Mouse (Mus musculus) gastrocnemius, adult 8-10 months (tissue): ENCODE measurements around the gene Mrpl35. TPM values are rescaled to one million over a fixed set of nuclear protein-coding genes. Genes with fewer than 3 reads are reported as not detected.
A peak's percentile ranks its signal among the peaks of the same experiment; 100 is the strongest.

Experiments used
- DNase-seq, 2 experiments: peaks; one replicate each; pipeline ENCODE4 v3.0.0; 2022; ENCODE audit warnings: low spot score in 2 of 2
- total RNA-seq, 4 experiments: library from RNA; stranded (reverse); gene quantifications; 2 replicates each; pipeline ENCODE4 v1.2.4; 2022

The Mrpl35 gene
- total RNA-seq, 4 experiments from 2014 or later: 33.5 to 42.3 (median 36.9) TPM

DNA sequence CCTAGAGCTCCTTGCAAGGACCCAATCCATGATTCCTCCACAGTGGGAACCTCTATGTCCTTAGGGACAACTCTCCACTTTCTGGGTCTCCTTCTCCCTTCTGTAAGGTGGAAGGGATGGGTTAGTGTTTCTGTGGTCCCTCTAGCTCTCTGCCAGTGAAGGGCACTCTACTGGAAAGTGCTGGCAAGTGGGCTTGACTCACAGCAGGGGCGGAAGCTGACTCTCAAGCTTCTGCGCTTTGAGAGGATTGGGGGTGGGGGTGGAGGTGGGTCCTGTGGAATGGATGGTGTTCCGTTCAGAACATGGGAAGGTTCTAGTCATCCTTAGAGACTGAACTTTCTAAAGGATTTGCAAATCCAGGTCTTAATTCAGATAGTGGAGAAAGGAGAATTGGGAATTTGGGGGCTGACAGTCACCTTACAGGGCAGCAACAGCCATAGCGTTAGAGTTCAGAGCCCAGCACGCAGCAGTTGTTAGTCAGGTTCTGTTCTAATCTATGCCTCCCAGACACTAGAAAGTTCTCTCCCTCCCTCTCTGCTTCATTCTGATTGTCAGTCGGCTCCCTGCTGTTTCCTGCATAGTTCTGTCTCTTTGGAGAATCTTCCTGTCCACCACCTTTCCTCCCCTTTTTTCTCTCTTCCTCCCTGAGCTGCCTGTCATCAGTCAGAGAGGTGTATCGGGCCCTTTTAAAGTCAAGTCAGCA, 25.6 kb downstream of the Mrpl35 start:
- no peak for DNase-seq

DNA sequence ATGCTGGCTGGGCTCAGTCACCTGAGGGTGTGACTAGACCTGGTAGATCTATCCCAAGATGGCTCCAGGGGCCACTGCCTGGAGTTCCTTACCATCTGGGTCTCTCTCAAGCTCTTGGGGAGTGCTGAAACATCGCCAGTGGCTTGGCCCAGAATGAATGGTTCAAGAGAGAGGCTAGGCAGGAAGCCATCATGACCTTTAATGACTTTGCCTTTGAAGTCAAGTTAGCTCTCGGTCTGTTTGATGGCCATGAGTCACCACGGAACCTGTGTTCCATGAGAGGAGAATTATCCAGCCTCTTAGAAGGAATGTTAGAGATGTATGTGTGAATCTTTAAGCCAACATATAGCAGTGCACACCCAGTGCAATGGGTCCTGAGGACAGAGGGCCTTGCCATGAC, 27.4 kb downstream of the Mrpl35 start:
- no peak for DNase-seq

DNA sequence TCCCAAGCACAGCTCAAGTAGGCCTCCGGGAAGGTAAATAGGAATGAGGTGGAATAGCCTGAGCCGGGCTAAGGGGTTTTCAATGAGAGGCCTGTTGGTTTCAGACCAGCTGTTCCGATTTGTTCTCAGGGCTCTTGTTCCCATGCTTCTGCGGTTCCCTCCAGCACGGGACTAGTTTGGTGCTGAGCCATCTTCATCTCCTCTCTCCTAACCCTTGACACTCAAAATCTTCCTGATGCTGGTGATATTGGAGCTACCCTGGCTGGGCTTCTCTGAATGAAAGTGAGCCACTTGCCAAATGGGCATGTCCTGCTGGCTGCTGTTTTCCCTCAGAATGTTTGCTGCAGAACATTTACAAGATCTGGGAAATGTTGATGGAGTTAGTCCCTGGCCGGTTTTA, 35.0 kb downstream of the Mrpl35 start:
- DNase-seq: peak; percentile 15 to 31

DNA sequence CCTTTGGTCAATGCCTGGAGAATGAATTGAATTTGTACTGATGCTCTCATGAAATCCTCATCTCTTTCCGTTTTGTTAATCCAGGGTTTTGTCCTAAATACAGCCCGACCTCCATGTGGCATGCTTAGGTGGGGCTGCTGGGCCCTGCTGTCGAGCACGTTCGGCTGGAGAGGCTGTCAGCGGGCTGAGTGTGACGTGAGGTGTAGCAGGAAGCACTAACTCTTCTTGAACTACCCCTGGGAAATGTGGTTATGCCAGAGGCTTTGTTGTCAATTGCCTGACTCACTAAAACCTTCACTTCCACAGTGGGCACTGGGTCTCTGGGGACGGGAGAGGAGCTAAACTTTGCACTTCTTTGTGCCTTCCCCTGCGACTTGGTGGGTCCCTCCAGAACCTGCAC, 38.4 kb downstream of the Mrpl35 start:
- DNase-seq: no peak

DNA sequence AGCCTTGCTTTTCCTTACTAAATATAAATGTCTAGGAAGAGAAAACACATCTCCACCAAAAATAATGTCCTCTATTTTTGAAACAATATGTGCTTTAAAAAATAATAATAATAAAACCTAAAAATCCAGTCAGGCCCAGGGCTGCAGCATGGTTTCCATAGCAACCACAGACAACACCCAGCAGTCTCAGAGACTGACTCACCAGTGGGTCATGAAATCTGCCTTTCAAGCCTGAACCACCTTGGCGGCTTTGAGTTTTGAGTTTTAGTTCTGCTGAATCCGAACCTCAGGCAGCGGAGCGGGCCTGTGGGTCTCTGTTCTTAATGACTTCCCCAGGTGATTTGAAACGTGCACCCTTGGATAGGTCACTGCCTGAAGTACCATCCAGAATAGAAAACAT, 43.6 kb downstream of the Mrpl35 start:
- DNase-seq: no peak

DNA sequence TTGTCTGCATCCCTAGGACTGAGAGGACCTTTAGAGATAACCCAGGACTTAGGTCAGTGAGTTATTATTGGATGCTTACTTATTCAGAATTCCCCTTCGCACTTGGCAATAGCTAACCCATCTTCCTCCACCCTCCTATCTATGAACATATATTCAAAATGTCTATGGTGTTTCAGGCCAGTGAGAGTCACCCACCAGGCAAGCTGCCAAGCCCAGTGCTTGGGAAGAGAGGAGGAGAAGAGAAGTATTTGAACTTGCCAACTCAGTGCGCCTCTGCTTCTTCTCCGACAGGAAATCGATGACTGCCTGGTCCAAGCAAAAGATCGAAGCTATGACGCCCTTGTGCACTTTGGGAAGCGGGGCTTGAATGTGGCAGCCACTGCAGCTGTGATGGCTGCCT, 46.3 kb downstream of the Mrpl35 start:
- no peak for DNase-seq

DNA sequence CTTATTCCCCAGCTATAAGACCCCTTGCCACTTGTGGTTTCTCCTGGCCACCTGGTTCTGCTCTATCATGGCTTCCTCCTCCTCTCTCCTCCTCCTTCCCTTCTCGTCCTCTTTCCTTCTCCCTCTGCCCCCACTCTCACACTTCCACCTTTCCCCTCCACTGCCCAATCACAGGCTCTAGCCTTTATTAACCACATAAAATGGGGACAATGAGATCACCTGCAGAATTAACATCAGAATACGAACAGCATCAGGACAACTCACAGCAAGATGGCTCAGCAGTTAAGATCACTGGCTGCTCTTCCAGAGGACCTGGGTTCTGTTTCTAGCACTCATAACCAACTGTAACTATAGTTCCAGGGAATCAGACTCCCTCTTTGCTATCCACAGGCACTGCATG, 46.9 kb downstream of the Mrpl35 start:
- no peak for DNase-seq

DNA sequence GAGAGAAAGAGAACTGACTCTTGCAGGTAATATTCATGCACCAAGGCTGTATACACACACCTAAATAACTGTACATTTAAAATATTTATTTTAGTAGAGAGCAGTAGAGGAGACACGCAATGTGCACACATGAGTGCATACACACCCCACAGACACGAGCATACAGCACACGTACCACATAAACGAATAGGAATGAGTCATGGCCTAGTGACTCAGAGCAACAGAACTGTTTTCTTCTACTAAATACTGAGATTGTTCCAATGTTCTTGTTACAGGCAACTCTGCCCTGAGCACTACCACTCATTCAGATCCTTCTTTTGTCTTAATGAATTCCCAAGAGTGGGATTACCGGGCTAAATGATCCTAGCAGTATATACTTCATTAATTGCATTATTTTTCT, 48.8 kb downstream of the Mrpl35 start:
- no peak for DNase-seq

DNA sequence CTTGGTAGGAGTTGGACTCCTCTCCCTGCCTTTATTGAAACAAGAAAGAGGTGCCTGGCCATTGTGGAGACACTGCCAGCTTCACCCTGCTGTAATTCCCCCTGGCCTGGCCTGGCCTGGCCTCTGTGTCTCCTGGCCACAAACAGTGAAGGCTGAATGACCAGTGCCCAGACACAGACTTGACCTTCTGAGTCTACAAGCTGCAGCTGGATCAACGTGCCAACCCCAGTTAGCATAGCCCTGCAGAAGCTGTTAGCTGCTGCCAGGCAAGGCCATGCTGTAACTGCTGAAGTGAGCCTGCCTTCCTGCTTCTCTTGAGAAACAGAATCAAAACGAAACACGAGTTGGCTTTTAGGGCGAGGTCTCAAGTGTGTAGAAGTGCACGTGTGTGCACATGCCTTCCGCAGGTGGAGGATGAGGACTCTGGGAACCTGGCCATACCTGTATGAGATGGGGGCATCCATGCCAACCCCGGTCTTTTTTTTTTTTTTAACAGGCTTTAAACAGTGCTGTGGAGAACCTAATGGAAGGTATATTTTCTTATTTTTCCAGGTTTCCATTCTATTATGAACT, 54.0 kb downstream of the Mrpl35 start:
- DNase-seq: peak in 1 of 2 experiments; percentile 22

DNA sequence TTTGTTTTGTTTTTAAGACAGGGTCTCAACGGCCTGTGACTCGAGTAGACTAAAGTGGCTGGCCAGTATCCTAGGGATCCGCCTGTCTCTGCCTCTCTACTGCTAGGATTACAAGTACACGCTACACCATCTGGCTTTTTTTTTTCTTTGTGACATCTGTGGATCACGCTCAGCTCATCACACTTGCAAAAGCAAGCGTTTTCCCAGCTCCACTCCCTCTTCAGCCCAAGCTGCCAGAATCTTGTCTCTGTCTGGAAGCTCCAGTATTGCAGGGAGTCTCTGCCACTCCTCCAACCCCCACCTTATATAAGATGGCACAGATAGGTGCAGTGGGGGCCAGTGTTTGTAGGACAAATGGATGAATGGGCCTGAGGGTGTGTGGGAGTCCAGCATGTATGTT, 54.6 kb downstream of the Mrpl35 start:
- DNase-seq: no peak

DNA sequence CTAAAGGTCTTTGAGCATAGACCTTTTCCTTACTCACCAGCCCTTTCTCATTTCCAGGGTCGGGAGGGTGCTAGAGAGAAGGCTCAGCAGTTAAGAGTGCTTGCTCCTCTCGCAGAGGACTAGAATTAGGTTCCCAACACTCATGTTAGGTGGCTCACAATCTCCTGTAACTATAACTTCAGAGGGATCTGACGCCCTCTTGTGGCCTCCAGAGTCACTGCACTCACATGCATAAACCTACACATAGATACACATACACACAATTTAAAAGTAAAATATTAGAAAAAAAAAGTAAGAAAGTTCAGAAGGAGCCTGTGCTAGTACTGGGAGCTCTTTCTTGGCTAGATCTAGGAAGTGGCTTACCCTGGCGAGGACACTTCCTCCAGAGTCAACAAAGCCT, 55.5 kb downstream of the Mrpl35 start:
- no peak for DNase-seq

DNA sequence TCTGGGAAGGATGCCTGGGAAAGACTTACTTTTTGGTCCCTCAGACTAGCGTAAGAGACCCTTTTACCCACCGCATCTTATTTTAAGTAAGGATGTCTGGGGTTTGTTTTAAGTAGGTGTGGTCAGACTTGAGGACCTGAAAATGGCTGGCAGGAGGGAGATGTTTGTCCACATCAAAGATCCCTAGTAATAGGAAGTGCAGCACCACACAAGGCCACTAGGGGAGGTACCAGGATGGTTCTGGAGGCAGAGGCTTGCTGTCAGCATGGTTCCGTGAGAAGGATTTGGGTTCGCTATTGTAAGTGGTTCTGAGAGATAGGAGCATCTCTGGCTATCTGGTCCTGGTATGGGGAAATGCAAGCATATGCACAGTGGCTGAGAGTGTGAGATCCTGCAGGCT, 55.9 kb downstream of the Mrpl35 start:
- DNase-seq: no peak

DNA sequence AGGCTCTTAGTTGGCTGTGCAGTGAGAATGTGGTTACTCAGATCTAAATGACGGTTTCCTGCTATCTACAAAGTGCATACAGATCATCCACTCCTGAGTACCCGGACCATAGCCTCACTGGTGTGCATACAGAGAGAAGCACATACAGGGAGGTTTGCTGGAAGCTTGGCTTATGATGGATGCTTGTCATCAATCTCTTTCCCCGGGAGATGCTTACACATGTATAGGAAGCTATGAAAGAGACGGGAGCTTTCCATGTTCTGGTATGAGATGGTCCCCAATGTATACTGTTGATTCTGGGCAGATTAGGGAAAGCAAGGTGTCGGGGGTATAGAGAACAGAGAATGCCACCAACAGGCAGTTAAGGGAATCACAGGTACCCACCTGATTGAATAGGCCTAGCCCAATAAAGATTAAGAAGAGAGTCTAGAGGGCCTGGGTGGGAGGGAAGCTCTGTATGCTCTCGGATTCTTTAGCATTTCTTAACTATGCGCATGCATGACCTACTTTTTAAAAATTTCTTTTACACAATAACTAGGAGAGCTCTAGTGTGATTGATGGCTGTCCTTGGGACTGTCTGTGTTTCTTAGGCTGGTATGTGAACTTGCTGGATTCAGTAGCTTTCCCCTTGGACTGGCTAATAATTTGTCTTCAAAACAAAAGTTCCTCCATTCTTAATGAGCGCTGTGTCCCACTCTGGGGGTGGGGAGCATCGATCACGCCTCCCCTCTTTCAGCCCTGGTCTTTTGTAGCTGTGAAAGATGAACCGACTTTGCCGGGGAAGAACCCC, 56.7 kb downstream of the Mrpl35 start:
- no peak for DNase-seq

DNA sequence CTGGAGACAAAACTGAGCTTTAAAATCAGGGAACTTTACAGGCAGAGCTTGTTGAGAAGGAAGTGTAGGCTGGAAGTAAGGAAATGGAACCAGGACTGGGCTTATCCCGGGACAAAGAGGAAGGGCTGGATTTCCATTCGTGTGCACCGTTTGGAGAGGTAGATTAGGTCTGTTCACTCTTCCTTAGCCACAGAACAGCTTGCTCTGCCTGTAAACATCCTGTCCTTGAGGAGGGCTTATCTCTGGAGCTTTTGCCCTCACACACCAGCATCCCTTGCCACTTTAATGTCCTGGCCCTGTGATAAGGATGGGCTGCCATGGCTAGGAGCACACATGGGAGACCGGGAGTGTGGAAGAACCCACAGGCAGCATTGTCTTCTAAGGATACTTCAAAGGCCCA, 59.0 kb downstream of the Mrpl35 start:
- no peak for DNase-seq

Other genes starting within 250 kb of the Mrpl35 start
- 10 to 100 TPM in 2 of 4 experiments, 1 to 10 TPM in 2; 8.8 to 13.2 (median 10.2) TPM for gene Kdm3a, start 194.0 kb downstream of the Mrpl35 start, total RNA-seq
- 10 to 100 TPM; 58.1 to 89.1 (median 69.7) TPM for gene Reep1, start 119.4 kb downstream of the Mrpl35 start, total RNA-seq
- gene Immt, start 4.4 kb upstream of the Mrpl35 start, total RNA-seq: 100 to 1,000 TPM; 260 to 279 (median 270) TPM
- 10 to 100 TPM; 54.4 to 58.1 (median 55.9) TPM for gene Ptcd3, start 81.8 kb upstream of the Mrpl35 start, total RNA-seq
- gene Polr1a, start 82.1 kb upstream of the Mrpl35 start, total RNA-seq: 10 to 100 TPM; 29.0 to 37.6 (median 35.8) TPM